Mouse (Mus musculus) intestine, embryonic 14.5 days (tissue): Measurements from ENCODE around the gene Fbxo5. TPM values are rescaled to one million over a fixed set of nuclear protein-coding genes. Genes with fewer than 3 reads are reported as not detected.
A peak's percentile ranks its signal among the peaks of the same experiment; 100 is the strongest.

Source experiments
- ATAC-seq: fragments of 200-750 bp; cut with Nextera tagmentation; replicated peaks from 2 replicates; pipeline ENCODE4 v1.8.0; 2017; ENCODE audit warnings: low read depth, moderate number of reproducible peaks, moderate TSS enrichment, moderate library complexity; ENCODE audit not compliant: low FRiP score, low TSS enrichment
- DNase-seq: peaks from one replicate; pipeline ENCODE4 v3.0.0-alpha.2; 2018; ENCODE audit warnings: low spot score
- H3K27ac ChIP-seq: fragments of 300-500 bp; sonication (generic); 2 replicates; pipeline ENCODE4 v1.5.1; 2014; ENCODE audit warnings: low read depth, mild to moderate bottlenecking, control low read depth
- H3K27me3 ChIP-seq: fragments of 300-500 bp; sonication (generic); replicated peaks from 2 replicates; pipeline ENCODE4 v1.6.1; 2014; ENCODE audit warnings: low read length, control low read depth; ENCODE audit not compliant: control insufficient read depth, insufficient read depth
- H3K36me3 ChIP-seq: fragments of 300-500 bp; sonication (generic); 2 replicates; pipeline ENCODE4 v1.6.1; 2014; ENCODE audit warnings: low read length, control low read depth; ENCODE audit not compliant: control insufficient read depth, insufficient read depth
- H3K4me1 ChIP-seq: fragments of 300-500 bp; sonication (generic); replicated peaks from 2 replicates; pipeline ENCODE4 v1.6.1; 2014; ENCODE audit warnings: low read length, control low read depth, mixed read lengths; ENCODE audit not compliant: control insufficient read depth, insufficient read depth
- H3K4me2 ChIP-seq: fragments of 300-500 bp; sonication (generic); 2 replicates; pipeline ENCODE4 v1.6.1; 2014; ENCODE audit warnings: low read length
- H3K4me3 ChIP-seq: fragments of 300-500 bp; sonication (generic); 2 replicates; pipeline ENCODE4 v1.5.1; 2014; ENCODE audit warnings: low read depth, low read length, control low read depth, mixed read lengths
- H3K9ac ChIP-seq: fragments of 300-500 bp; sonication (generic); 2 replicates; pipeline ENCODE4 v1.6.1; 2014; ENCODE audit warnings: mild to moderate bottlenecking, low read length
- H3K9me3 ChIP-seq: fragments of 300-500 bp; sonication (generic); 2 replicates; pipeline ENCODE4 v1.6.1; 2016; ENCODE audit warnings: low read length, control low read depth; ENCODE audit not compliant: control insufficient read depth
- WGBS: fragments of 180-500 bp; shearing (Covaris S2); extraction: QIAGEN DNeasy Blood & Tissue Kit; methylation state at CpG from one replicate; pipeline ENCODE4 v1.1.7; 2014; 5-methylcytosine and 5-hydroxymethylcytosine counted together
- polyA plus RNA-seq: library from polyadenylated mRNA; unstranded; fragments of >200 nt; fragmentation: Nextera tagmentation; extraction: Ambion mirVana; gene quantifications from 2 replicates; pipeline ENCODE4 v1.2.1, GENCODE M21; 2014

The Fbxo5 gene
- polyA plus RNA-seq, 1 experiment from 2014 or later = 61.4 TPM

- H3K27me3 ChIP-seq = no peaks in the 10 kb centered on the region
- no peak overlapping the region for H3K27ac ChIP-seq
- DNase-seq (no peak), ATAC-seq (no peak)
- no peaks in the 10 kb centered on the region for H3K9me3 ChIP-seq
- no peak overlapping the region for H3K9ac ChIP-seq
- H3K4me1 ChIP-seq = peaks cover 6% of the 10 kb centered on the region
- WGBS = 93% methylated on average over 3 of the region's 3 CpGs
- H3K36me3 ChIP-seq = peaks cover 74% of the 10 kb centered on the region
- H3K4me3 ChIP-seq = no peak overlapping the region
- no peak overlapping the region for H3K4me2 ChIP-seq
Observed at GRCm38 (mm10) chr10:5818772-5819171, 13.4 kb upstream of the Fbxo5 start.

GRCm38 (mm10) chr10:5815968-5816367 lies 10.6 kb upstream of the Fbxo5 start:
- 93% methylated on average over 2 of the region's 2 CpGs for WGBS
- Histone ChIP-seq H3K9me3 (no peaks in the 10 kb centered on the region), H3K9ac (no peak overlapping the region), H3K27me3 (no peaks in the 10 kb centered on the region), H3K36me3 (peaks cover 90% of the 10 kb centered on the region), H3K4me1 (no peaks in the 10 kb centered on the region), H3K4me2 (no peak overlapping the region), H3K4me3 (no peak overlapping the region), H3K27ac (no peak overlapping the region)
- ATAC-seq = no peak
- no peak for DNase-seq

GRCm38 (mm10) chr10:5813724-5814123 lies 8.3 kb upstream of the Fbxo5 start:
- Histone ChIP-seq H3K4me3 (no peak overlapping the region), H3K4me2 (no peak overlapping the region), H3K27ac (no peak overlapping the region), H3K9ac (no peak overlapping the region), H3K9me3 (no peaks in the 10 kb centered on the region), H3K4me1 (no peaks in the 10 kb centered on the region), H3K27me3 (no peaks in the 10 kb centered on the region), H3K36me3 (peaks cover 73% of the 10 kb centered on the region)
- ATAC-seq (no peak), DNase-seq (no peak)
- 82% methylated on average over 11 of the region's 11 CpGs for WGBS

GRCm38 (mm10) chr10:5807683-5808082 lies 2.3 kb upstream of the Fbxo5 start:
- no peak for ATAC-seq
- H3K4me3 ChIP-seq = no peak overlapping the region
- no peak overlapping the region for H3K9ac ChIP-seq
- H3K4me1 ChIP-seq = peaks cover 18% of the 10 kb centered on the region
- DNase-seq = no peak
- H3K4me2 ChIP-seq = no peak overlapping the region
- H3K27me3 ChIP-seq = no peaks in the 10 kb centered on the region
- H3K27ac ChIP-seq = peak overlapping the region; percentile 62
- H3K36me3 ChIP-seq = peaks cover 18% of the 10 kb centered on the region
- 70% methylated on average over 2 of the region's 2 CpGs for WGBS
- no peaks in the 10 kb centered on the region for H3K9me3 ChIP-seq

- Histone ChIP-seq H3K27me3 (no peaks in the 10 kb centered on the region), H3K9ac (no peak overlapping the region), H3K27ac (peak overlapping the region; percentile 62), H3K4me3 (no peak overlapping the region), H3K4me2 (no peak overlapping the region), H3K4me1 (peaks cover 21% of the 10 kb centered on the region), H3K9me3 (no peaks in the 10 kb centered on the region), H3K36me3 (peaks cover 18% of the 10 kb centered on the region)
- no peak for DNase-seq
- ATAC-seq = no peak
- 64% methylated on average over 4 of the region's 4 CpGs for WGBS
Observed at GRCm38 (mm10) chr10:5806996-5807395, 1.6 kb upstream of the Fbxo5 start.

GRCm38 (mm10) chr10:5806416-5806815 lies 1.0 kb upstream of the Fbxo5 start:
- no peak for DNase-seq
- Histone ChIP-seq H3K27me3 (no peaks in the 10 kb centered on the region), H3K4me2 (peak overlapping the region; percentile 73), H3K27ac (peak overlapping the region; percentile 83), H3K9ac (peak overlapping the region; percentile 47), H3K4me1 (peaks cover 21% of the 10 kb centered on the region), H3K36me3 (peaks cover 18% of the 10 kb centered on the region), H3K4me3 (peak overlapping the region; percentile 78), H3K9me3 (no peaks in the 10 kb centered on the region)
- no peak for ATAC-seq
- WGBS = 16% methylated on average over 8 of the region's 8 CpGs

GRCm38 (mm10) chr10:5805731-5806307 lies 419 bp upstream of the Fbxo5 start:
- Histone ChIP-seq H3K27ac (peak overlapping the region; percentile 83), H3K4me3 (peak overlapping the region; percentile 78), H3K4me1 (peaks cover 21% of the 10 kb centered on the region), H3K9ac (peak overlapping the region; percentile 65), H3K27me3 (no peaks in the 10 kb centered on the region), H3K4me2 (peak overlapping the region; percentile 73), H3K36me3 (peaks cover 23% of the 10 kb centered on the region), H3K9me3 (no peaks in the 10 kb centered on the region)
- WGBS = 1% methylated on average over 43 of the region's 43 CpGs
- DNase-seq = peak; percentile 98
- ATAC-seq = peak; percentile 93

GRCm38 (mm10) chr10:5804691-5805156 lies 676 bp downstream of the Fbxo5 start:
- H3K4me1 ChIP-seq = peaks cover 21% of the 10 kb centered on the region
- H3K27ac ChIP-seq = peak overlapping the region; percentile 83
- peak overlapping the region; percentile 78 for H3K4me3 ChIP-seq
- ATAC-seq (peak; percentile 28), DNase-seq (peak; percentile 63)
- no peaks in the 10 kb centered on the region for H3K27me3 ChIP-seq
- WGBS = under 1% methylated on average over 24 of the region's 24 CpGs
- H3K9me3 ChIP-seq = no peaks in the 10 kb centered on the region
- peak overlapping the region; percentile 73 for H3K4me2 ChIP-seq
- H3K9ac ChIP-seq = peak overlapping the region; percentile 70
- H3K36me3 ChIP-seq = peaks cover 34% of the 10 kb centered on the region

GRCm38 (mm10) chr10:5803739-5804138 lies 1.7 kb downstream of the Fbxo5 start:
- WGBS = 0% methylated on average over 1 of the region's 1 CpGs
- Histone ChIP-seq H3K9me3 (no peaks in the 10 kb centered on the region), H3K9ac (peak overlapping the region; percentile 70), H3K27ac (no peak overlapping the region), H3K4me2 (peak overlapping the region; percentile 73), H3K27me3 (no peaks in the 10 kb centered on the region), H3K36me3 (peaks cover 41% of the 10 kb centered on the region), H3K4me3 (peak overlapping the region; percentile 78), H3K4me1 (peaks cover 21% of the 10 kb centered on the region)
- DNase-seq = no peak
- no peak for ATAC-seq
